In the genomic region with DNA sequence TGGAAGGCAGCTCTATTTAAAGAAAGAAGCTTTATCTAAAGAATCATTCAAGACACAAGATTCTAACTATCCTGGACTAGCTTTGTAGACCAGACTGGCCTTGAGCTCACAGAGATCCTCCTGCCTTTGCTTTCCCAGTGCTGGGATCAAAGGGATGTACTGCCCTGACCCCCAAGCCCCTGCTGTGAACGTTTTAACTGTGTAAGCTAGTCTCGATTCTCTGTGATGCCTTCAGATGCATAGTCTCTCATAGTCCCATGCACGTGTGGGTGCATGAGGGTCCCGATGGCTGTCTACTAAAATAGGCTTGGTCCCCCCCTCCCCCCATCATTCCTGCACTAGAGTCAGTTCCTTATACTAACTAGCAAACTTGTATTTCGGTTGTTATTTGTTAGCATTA, we compare ENCODE assay signal across 17 mouse cellular contexts.
"Had no signal": no experiment of that assay in that cellular context is flagged by ENCODE, and none has a peak within 500 bp of the region (broad histone marks: within the 10 kb centered on the region; RNA-seq: fewer than 3 reads in every experiment).

No protein-coding gene starts in this region.

- DNase-seq: kidney, postnatal 25 days; layer of hippocampus, adult 9-11 months; liver, embryonic 13.5 days; lung, adult 2 months; lung, postnatal 14 days; lung, postnatal 4 days; retina, postnatal 1 day; right cerebral cortex, postnatal 25 days; spleen, adult 18-20 months; thymus, adult 18-20 months; thymus, postnatal 36 days had no signal

- H3K4me2 ChIP-seq: liver, embryonic 13.5 days; midbrain, embryonic 12.5 days; neural tube, embryonic 13.5 days had no signal

- H3K9ac ChIP-seq: liver, embryonic 13.5 days; midbrain, embryonic 12.5 days; neural tube, embryonic 13.5 days had no signal

- ATAC-seq: midbrain, embryonic 16.5 days had no signal

- H3K4me3 ChIP-seq: layer of hippocampus, adult 2 months; liver, embryonic 13.5 days; midbrain, embryonic 12.5 days; myocyte; neural tube, embryonic 13.5 days had no signal

- H3K27ac ChIP-seq: kidney, postnatal 0 days; layer of hippocampus, adult 2 months; liver, embryonic 13.5 days; midbrain, embryonic 12.5 days; neural tube, embryonic 13.5 days had no signal

- H3K27me3 ChIP-seq: liver, embryonic 13.5 days; midbrain, embryonic 12.5 days; neural tube, embryonic 13.5 days had no signal

- H3K9me3 ChIP-seq: liver, embryonic 13.5 days; midbrain, embryonic 12.5 days; neural tube, embryonic 13.5 days had no signal

- H3K4me1 ChIP-seq: liver, embryonic 13.5 days; midbrain, embryonic 12.5 days; neural tube, embryonic 13.5 days had no signal
